8 mouse cellular contexts compared by ENCODE assay signal in genomic region chr19:7234537-7235221, GRCm38 (mm10). TPM values are rescaled to one million over a fixed set of nuclear protein-coding genes. Genes with fewer than 3 reads are reported as not detected.
DNase-seq lines count a peak whose midpoint lies in the region; ATAC-seq lines count a peak whose summit lies in the region.

No protein-coding gene starts in this region.

- peak; percentile 91 for ATAC-seq in megakaryocyte-erythroid progenitor cell, adult 5-6 weeks (replicated peaks; ENCODE audit: low FRiP score, low TSS enrichment, poor library complexity, severe bottlenecking)

- peak; percentile 77 for DNase-seq in T-cell, adult 2 months (ENCODE audit: low spot score)
- DNase-seq in cerebellum, postnatal 36 days: peak; percentile 79
- peak; percentile 80 to 87 for DNase-seq in frontal cortex, postnatal 36 days (ENCODE audit: low spot score in 2 of 2)
- DNase-seq in induced T-regulatory cell, adult 2 months (ENCODE audit: low read depth): peak; percentile 85
- DNase-seq in left cerebral cortex, adult 8-10 months (ENCODE audit: low spot score in 2 of 2): peak; percentile 62 to 67
- peak; percentile 75 for DNase-seq in right cerebral cortex, postnatal 14 days
- peak; percentile 82 for DNase-seq in urinary bladder, postnatal 14 days (ENCODE audit: low spot score)

RNA-seq across cellular contexts. Expression of gene Naa40, which starts 6.3 kb away (rescaled TPM):
- 10 to 100 TPM; 30.6 to 39.2 (median 32.3) TPM for total RNA-seq in left cerebral cortex, adult 8-10 months (2022)
- 66.8 and 78.6 TPM in 2 replicates for total RNA-seq in megakaryocyte-erythroid progenitor cell, adult 5-6 weeks (2014; fragmentation: Nextera tagmentation)
- 45.4 and 49.0 TPM in 2 replicates for total RNA-seq in megakaryocyte-erythroid progenitor cell, adult 5-6 weeks (2017)

RNA-seq across cellular contexts. Expression of gene Cox8a, which starts 17.3 kb away (rescaled TPM):
- total RNA-seq in left cerebral cortex, adult 8-10 months (2022): 1,000 to 10,000 TPM; 1,021 to 1,102 (median 1,060) TPM
- 777 and 822 TPM in 2 replicates for total RNA-seq in megakaryocyte-erythroid progenitor cell, adult 5-6 weeks (2014; fragmentation: Nextera tagmentation)
- 576 and 680 TPM in 2 replicates for total RNA-seq in megakaryocyte-erythroid progenitor cell, adult 5-6 weeks (2017)

RNA-seq across cellular contexts. Expression of gene Otub1, which starts 28.6 kb away (rescaled TPM):
- 100 to 1,000 TPM; 267 to 296 (median 278) TPM for total RNA-seq in left cerebral cortex, adult 8-10 months (2022)
- 51.9 and 60.3 TPM in 2 replicates for total RNA-seq in megakaryocyte-erythroid progenitor cell, adult 5-6 weeks (2014; fragmentation: Nextera tagmentation)
- 59.8 and 81.4 TPM in 2 replicates for total RNA-seq in megakaryocyte-erythroid progenitor cell, adult 5-6 weeks (2017)

RNA-seq across cellular contexts. Expression of gene Rcor2, which starts 32.4 kb away (rescaled TPM):
- total RNA-seq in left cerebral cortex, adult 8-10 months (2022): 10 to 100 TPM; 15.5 to 17.6 (median 15.6) TPM
- total RNA-seq in megakaryocyte-erythroid progenitor cell, adult 5-6 weeks (2014; fragmentation: Nextera tagmentation): 5.0 and 5.4 TPM in 2 replicates
- total RNA-seq in megakaryocyte-erythroid progenitor cell, adult 5-6 weeks (2017): 4.0 and 19.5 TPM in 2 replicates

Comparison
In these comparisons a context has a peak if more than half of its experiments do, and no peak if none do; other contexts are left out.
1. Peak in every context shown above with its lines: DNase-seq and ATAC-seq.